Mouse (Mus musculus): ENCODE measurements around the gene Hist1h2af.

The Hist1h2af gene

DNA sequence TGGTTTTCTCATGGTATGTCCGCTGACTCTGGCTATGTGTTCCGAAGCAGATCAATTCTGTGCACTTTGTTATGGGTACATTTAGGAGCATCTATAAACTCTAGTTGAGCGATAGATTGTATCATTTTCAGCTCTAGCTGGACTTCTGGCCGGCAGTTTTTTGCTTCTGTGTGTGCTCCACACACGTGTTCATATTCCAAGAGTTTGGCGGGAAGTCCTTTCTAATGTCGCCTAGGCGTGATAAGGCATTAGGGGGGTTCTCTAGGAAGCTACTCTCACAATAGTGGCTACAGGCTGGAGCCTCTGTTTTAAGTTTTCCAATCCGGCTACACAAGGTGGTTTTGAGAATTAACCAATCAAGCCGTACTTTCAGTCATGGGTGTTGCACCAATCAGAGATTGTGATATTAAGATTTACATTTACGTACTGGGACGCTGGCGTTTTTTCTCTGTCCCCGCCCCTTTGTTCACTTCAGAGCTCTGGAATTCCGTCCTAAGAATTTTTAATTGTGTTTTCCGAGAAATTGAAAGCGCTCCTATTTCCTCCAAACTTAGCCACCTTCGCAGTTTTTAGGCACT, 22.2 kb downstream of the Hist1h2af start:
- under 1% methylated on average over 18 of the region's 18 CpGs for WGBS

DNA sequence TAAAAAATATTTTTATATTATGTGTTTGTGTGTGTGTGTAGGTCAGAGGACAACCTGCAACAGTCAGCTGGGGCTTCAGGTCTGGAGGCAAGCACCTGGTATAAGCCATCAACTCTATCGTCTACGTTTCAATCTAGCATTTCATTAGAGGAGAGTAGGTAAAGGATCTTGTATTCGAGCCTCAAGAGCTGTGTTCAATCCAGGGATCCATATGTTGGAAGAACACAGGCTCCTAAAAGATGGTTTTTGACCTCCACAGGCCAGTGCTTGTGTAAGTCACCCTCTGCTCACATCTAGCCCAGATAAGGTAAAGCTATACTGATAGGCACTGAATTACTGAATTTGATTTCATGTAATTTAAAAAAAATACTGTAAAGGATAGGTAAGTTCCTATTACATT, 23.2 kb downstream of the Hist1h2af start:
- 57% methylated on average over 3 of the region's 3 CpGs for WGBS

DNA sequence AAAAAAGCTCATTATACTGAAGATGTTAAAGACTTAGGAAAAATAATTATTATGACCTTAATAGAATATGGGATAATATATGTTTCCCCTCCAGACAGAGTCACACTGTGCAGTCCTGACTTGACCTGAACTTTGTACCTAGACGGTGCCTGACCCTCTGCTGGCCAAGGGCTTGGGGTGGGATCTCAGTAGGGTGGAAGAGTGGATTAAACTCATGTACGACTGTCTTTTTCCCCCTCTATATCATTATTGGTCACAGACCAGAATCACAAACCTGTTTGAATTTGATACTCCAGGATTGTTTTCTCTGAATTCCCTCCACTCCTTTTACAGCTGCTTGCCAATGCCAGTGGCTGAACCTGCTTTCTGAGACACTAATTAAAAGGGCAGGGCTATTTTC, 27.0 kb downstream of the Hist1h2af start:
- WGBS: 18% methylated on average over 2 of the region's 2 CpGs

DNA sequence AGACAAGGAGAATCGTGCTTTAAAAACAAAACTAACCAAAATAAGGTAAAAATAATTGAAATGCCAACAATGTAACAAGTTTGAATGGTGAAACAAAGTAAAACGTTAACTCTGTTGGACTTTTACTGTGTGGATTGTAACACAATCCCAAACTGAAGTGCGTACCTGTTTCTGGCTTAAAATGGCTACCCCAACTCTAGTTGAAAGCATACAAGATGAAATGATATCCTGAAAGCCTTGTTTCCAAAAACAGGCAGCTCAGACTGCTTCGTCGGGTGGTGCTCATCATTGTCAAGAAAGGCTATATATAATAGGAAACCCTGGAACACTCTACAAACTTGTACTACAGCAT, 27.8 kb downstream of the Hist1h2af start:
- WGBS: 0% methylated on average over 2 of the region's 5 CpGs

DNA sequence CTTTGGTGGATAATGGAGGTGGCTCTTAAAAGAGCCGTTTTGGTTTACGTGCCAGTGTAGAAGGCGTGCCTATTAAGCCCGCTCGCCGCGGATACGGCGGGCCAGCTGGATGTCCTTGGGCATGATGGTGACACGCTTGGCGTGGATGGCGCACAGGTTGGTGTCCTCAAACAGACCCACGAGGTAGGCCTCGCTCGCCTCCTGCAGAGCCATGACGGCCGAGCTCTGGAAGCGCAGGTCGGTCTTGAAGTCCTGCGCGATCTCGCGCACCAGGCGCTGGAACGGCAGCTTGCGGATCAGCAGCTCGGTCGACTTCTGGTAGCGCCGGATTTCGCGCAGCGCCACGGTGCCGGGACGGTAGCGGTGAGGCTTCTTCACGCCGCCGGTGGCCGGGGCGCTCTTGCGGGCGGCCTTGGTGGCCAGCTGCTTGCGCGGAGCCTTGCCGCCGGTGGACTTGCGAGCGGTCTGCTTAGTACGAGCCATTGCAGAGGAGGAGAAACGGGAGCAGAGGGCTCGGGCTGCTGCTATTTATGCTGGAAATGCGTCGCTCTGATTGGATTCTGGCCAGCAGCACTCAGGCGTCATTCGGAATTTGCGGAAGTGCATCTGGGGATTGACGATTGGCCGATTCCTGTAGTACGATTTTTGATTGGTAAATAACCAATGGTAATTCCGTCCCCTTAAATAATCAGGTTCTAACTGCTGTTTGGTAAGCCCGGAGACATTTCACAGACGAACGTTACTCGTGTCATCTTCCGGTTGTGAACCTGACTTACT, 28.4 kb downstream of the Hist1h2af start, which contains the start of gene Hist1h3e:
Gene Hist1h3e, minus strand, starts transcription at position 487 of the 777 bp plus-strand sequence.
- WGBS: under 1% methylated on average over 58 of the region's 67 CpGs

DNA sequence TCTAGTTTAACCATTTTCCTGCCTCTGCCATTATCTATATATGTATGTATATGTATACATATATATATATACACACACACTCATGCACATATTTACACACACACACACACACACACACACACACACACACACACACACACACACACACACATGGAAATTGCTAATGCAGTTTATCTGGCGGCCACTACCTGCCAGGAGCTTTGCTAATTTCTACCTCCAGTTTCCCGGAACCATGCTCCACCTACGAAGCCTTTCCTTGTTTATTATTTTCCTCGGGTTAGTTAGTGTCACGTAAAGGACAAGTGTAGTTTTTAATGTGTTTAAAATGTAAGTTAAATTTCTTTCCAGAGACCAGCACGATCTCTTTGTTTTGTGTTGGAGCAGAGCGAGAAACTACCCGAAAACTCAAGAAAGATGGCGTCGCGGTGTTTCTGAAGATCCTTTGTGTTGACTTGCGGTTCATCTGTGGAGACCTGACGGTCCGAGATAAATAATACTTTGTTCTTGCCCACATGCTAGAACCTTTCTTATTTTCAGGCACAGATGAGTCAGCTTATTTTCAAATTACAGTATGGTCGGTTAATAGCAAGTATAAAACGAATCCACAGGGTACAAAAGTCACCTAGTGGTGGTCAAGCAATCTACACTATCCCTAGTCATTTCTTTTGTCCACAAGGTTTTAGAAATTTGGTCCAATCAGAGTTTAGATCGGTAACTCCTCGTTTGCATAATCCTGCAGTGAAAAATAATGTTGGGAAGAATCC, 29.2 kb downstream of the Hist1h2af start:
- WGBS: under 1% methylated on average over 18 of the region's 18 CpGs

DNA sequence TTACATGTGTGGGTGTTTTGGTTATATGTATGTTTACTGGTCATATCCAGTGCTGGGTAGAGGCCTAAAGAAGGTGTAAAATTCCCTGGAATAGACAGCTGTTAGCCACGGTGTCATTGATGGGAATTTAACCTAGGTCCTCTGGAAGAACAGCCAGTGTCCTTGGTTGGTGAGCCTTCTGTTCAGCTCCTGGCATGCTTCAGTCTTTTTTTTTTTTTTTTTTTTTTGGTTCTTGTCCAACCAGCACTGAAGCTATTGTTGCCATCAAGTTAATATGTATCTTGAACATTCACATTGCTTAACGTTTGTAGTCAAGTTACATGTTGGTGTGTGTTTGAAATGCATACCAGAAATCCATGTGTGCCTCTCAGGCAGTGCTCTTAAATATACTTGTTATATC, 30.8 kb downstream of the Hist1h2af start:
- WGBS: 91% methylated on average over 2 of the region's 2 CpGs

DNA sequence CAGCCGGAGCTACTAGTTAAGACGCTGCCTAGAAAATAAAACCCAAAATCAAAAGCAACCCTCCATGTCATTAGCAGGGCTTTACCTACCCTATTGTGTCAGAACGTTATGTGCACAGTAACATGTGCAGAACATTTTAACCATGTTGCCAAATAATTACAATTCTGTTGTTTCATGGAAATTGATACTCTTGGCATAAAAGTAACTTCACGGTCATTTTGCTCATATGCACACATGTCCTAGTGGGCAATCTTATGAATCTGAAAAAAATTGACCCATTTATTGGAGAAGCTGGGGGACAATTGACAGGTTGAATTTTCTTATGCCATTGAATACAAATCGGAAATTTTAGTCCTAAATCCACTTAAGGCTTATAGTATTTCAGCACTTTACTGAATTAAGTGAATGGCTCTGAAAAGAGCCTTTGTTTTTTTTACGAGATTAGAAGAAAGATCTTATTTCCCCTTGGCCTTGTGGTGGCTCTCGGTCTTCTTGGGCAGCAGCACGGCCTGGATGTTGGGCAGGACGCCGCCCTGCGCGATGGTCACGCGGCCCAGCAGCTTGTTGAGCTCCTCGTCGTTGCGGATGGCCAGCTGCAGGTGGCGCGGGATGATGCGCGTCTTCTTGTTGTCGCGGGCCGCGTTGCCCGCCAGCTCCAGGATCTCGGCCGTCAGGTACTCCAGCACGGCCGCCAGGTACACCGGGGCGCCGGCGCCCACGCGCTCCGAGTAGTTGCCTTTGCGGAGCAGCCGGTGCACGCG, 36.7 kb downstream of the Hist1h2af start:
- WGBS: 2% methylated on average over 29 of the region's 41 CpGs

DNA sequence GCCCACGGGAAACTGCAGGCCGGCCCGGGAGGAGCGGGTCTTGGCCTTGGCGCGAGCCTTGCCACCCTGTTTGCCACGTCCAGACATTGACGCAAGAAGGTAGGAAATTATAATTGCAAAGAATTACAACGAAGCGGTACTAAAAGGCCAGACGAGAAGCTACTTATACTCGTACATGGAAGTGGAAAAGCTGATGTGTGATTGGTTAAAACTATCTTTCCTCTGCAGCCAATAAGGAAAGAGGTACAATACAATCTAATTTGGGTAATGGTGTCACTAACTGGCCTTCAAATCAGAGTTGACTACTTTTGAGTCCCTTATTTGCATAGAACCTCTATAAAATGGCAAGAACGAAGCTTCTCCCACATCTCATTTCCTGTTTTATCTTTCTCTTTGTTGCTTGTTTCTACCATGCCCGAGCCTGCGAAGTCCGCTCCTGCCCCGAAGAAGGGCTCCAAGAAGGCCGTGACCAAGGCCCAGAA, 37.4 kb downstream of the Hist1h2af start, which contains the start of the genes Hist1h2ae and Hist1h2bg:
Gene Hist1h2ae, minus strand, starts transcription at position 199 of the 482 bp plus-strand sequence.
Gene Hist1h2bg, plus strand, starts transcription at position 375 of the 482 bp plus-strand sequence.
- WGBS: under 1% methylated on average over 18 of the region's 18 CpGs

DNA sequence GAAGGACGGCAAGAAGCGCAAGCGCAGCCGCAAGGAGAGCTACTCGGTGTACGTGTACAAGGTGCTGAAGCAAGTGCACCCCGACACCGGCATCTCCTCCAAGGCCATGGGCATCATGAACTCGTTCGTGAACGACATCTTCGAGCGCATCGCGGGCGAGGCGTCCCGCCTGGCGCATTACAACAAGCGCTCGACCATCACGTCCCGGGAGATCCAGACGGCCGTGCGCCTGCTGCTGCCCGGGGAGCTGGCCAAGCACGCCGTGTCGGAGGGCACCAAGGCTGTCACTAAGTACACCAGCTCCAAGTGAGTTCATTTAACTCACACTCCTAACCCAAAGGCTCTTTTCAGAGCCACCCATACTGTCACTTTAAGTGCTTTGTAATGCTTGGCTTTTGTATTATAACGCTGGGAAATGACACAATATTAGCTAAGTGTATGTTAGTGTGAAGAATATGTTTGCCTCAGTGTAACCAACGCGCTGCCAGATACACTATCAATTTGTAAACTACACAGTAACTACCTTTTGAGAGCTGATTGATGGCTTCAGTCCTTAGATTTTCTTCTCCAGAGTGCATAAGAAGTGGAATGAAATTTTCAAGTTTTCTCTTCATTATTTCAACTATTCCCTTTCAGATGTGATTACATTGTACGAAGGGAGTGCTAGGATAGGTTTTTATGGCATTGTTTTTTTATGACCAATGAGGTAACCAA, 38.0 kb downstream of the Hist1h2af start:
- WGBS: 1% methylated on average over 18 of the region's 34 CpGs

DNA sequence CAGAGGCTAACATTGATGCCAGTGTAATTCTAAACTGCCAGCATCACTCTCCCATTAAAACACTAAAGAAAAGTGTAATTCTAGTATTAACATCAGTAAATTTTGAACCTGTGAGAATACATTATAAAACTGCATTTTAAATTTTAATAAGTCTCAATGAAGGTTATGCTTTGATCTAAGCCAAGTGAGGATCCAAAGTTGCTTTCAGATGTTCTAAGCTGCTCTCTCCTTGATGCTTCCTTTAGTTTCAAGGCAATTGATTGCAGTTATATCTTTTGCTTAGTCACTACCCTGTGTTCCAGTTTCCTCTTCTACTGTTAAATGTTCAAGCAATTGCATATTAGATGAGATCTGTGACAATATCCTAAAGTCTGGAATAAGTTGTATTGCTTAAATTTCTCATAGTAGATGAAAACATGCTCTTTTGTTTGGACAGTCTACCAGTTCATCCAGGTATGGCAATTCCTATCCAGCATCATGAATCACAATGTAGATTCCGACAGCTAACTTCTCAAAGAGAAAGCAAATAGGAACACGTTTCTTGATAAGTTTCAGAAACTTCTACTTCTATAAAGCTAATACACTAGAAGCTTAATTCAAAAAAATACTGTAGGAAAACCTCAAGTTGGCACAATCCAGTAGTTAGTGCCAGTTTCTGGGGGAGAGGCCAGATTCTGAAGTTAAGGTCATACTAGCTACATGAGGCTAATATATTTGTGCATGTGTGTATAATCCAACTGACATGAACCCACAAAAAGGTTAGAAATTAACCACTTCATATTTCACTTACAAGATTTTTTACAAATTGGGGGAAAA, 38.7 kb downstream of the Hist1h2af start:
- WGBS: 33% methylated on average over 2 of the region's 2 CpGs

DNA sequence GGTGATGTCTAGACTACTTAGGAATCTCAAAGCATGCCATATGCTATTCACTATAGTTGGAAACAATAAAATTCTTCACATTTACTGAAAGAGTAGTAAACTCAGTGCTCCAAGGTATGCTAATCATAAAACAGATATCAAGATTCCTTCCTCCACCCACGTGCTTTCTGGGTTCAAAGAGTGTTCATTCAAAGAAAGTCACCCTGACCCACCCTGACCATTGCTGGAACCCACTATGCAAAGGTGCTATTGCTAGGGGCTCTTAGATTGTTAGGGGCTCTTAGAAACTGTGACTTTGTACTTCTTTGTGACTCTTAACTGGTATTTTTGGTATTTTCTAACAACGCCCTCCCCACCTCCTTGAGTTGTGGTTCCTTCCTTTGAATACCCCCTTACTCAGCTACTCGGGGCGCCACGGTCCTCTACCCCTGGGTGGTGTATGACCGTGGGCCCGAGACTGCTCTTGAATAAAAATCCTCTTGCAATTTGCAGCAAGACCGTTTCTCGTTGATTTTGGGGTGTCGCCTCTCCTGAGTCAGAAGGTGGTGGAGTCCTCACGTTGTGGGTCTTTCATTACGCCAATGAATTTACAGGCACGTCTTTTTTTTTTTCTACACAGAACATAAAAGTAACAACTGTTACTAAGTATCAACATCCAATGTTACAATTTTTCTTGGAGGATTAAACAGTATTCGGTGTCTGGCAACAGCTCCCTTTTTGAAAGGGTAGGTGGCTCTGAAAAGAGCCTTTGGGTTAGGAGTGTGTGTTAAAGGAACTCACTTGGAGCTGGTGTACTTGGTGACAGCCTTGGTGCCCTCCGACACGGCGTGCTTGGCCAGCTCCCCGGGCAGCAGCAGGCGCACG, 39.6 kb downstream of the Hist1h2af start:
- WGBS: 10% methylated on average over 20 of the region's 20 CpGs

DNA sequence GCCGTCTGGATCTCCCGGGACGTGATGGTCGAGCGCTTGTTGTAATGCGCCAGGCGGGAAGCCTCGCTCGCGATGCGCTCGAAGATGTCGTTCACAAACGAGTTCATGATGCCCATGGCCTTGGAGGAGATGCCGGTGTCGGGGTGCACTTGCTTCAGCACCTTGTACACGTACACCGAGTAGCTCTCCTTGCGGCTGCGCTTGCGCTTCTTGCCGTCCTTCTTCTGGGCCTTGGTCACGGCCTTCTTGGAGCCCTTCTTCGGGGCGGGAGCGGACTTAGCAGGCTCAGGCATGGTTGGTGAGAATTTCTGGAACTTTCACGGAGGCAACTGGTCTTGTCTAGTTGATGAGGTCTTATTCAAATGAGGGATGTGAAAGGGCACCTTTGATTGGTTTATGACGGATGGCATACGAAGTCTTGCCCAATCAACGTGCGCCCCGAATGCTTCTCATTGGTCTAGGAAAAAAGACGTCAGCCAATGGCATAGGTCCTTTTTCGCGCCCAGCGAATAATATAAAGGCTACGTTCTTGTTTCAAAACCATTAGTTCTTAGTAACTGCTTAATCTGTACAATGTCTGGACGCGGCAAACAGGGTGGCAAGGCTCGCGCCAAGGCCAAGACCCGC, 40.3 kb downstream of the Hist1h2af start, which contains the start of the genes Hist1h2bf and Hist1h2ad:
Gene Hist1h2bf, minus strand, starts transcription at position 299 of the 627 bp plus-strand sequence.
Gene Hist1h2ad, plus strand, starts transcription at position 484 of the 627 bp plus-strand sequence.
- under 1% methylated on average over 37 of the region's 42 CpGs for WGBS

DNA sequence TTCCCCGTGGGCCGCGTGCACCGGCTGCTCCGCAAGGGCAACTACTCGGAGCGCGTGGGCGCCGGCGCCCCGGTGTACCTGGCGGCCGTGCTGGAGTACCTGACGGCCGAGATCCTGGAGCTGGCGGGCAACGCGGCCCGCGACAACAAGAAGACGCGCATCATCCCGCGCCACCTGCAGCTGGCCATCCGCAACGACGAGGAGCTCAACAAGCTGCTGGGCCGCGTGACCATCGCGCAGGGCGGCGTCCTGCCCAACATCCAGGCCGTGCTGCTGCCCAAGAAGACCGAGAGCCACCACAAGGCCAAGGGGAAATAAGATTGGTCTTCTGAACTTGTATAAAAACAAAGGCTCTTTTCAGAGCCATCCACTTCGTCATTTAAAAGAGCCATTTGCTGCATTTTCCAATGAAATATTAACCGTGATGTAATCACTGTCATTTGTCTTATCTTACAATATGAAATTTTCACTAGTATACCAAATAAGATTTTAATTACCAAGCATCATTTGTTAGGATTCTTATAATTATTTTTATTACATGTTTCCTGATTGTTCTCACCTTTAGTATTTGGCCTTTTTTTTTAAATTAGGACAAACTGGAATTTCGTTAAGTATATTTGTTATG, 41.0 kb downstream of the Hist1h2af start:
- 2% methylated on average over 12 of the region's 39 CpGs for WGBS

DNA sequence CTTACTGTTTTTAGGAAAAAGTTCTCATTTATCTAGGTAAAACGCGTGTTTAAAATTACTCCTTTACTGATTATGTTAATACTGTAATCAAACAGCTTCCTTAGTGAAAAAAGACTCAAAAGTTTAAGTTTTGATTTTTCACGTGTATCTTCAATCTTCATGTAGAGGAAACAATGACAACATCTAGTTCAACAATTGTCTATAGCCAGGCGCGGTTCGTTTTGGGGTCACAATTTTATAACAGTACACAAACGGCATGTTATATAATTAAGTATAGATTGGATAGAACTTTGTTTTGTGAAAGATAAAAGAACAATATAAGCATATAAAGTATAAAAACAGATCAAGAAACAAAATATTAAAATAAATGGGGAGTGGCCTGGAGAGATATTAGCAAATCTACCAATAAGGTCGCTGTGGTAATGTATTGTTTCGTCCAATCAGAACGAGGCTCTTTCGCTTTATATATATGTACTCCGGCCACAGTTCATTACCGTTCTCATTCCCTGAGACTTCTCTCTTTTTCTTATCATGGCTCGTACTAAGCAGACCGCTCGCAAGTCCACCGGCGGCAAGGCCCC, 41.7 kb downstream of the Hist1h2af start, which contains the start of gene Hist1h3d:
Gene Hist1h3d, plus strand, starts transcription at position 493 of the 581 bp plus-strand sequence.
- 2% methylated on average over 18 of the region's 18 CpGs for WGBS

DNA sequence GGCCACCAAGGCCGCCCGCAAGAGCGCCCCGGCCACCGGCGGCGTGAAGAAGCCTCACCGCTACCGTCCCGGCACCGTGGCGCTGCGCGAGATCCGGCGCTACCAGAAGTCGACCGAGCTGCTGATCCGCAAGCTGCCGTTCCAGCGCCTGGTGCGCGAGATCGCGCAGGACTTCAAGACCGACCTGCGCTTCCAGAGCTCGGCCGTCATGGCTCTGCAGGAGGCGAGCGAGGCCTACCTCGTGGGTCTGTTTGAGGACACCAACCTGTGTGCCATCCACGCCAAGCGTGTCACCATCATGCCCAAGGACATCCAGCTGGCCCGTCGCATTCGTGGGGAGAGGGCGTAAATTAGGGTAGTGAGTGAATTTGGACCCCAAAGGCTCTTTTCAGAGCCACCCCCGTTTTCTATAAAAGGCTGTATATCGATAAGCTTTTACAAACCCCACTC, 42.2 kb downstream of the Hist1h2af start:
- WGBS: 3% methylated on average over 17 of the region's 40 CpGs

DNA sequence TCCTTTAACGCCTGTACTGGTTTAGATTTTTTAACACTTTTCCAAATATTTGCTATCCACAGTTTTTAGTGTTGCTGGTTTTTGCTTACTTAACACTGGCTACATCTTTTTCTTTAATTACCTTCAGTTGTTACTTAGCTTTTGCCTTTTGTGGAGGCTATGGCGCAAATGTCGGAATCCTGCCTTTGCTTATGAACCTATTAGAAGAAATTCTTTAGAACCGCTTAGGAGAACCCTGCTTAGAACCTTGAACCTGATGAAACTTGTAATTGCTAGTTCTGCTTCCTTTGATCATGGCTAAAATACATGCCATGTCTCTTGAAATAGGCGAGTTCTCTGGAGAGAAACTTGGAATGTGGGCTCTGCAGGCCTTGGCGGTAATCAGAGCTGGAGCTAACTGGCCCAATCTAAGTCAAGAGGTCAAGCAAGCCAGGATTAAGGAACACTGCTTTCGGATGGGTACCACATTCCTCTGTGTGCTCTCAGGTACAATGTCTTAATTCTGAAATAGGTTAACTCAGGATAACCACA, 42.7 kb downstream of the Hist1h2af start:
- 56% methylated on average over 7 of the region's 7 CpGs for WGBS
